Mouse (Mus musculus) cerebellum, adult 2 months (tissue): ENCODE measurements around the gene Btnl6. TPM values are rescaled to one million over a fixed set of nuclear protein-coding genes. Genes with fewer than 3 reads are reported as not detected.
"Not testable (repeated sequence)": the region's sequence is repeated elsewhere in the genome, so short reads cannot be mapped to it uniquely, and the experiment has no call there.

ENCODE experiments used
- DNase-seq, 2 experiments: peaks; one replicate each; pipeline ENCODE4 v3.0.0; 2021
- H3K27ac ChIP-seq: fragments of 200-500 bp; 2 replicates; pipeline ENCODE4 v1.5.1; 2012; ENCODE audit warnings: low read length, control low read depth, inconsistent platforms; ENCODE audit not compliant: insufficient read depth
- H3K27me3 ChIP-seq: fragments of 200-500 bp; 2 replicates; pipeline ENCODE4 v1.6.1; 2012; ENCODE audit warnings: inconsistent platforms, mild to moderate bottlenecking, low read length, moderate library complexity; ENCODE audit not compliant: control insufficient read depth, insufficient read depth
- H3K4me1 ChIP-seq: fragments of 200-500 bp; 2 replicates; pipeline ENCODE4 v1.6.1; 2011; ENCODE audit warnings: low read length; ENCODE audit not compliant: control insufficient read depth, insufficient read depth
- H3K4me3 ChIP-seq: fragments of 200-500 bp; replicated peaks from 2 replicates; pipeline ENCODE3; 2011; ENCODE audit warnings: mild to moderate bottlenecking, low read depth, low read length, control low read depth; ENCODE audit not compliant: insufficient read depth
- CTCF ChIP-seq: fragments of 200-500 bp; IDR thresholded peaks from 2 replicates; pipeline ENCODE4 v1.5.1; 2011; ENCODE audit warnings: low read depth, mild to moderate bottlenecking, control low read depth, low read length, moderate library complexity, borderline replicate concordance; ENCODE audit not compliant: insufficient read depth
- POLR2A ChIP-seq: fragments of 200-500 bp; IDR thresholded peaks from 2 replicates; pipeline ENCODE4 v1.6.1; 2011; ENCODE audit warnings: low read length, control low read depth, borderline replicate concordance; ENCODE audit not compliant: insufficient read depth
- WGBS: fragments of 180-500 bp; shearing (Covaris S2); methylation state at CpG from one replicate; pipeline ENCODE4 v1.1.7; 2018; 5-methylcytosine and 5-hydroxymethylcytosine counted together
- polyA plus RNA-seq: library from polyadenylated mRNA; depleted of rRNA; stranded (reverse); fragments of >200 nt; gene quantifications from 2 replicates; pipeline ENCODE4 v1.2.3, GENCODE M21; 2012

The Btnl6 gene
- polyA plus RNA-seq, 1 experiment = not detected

DNA sequence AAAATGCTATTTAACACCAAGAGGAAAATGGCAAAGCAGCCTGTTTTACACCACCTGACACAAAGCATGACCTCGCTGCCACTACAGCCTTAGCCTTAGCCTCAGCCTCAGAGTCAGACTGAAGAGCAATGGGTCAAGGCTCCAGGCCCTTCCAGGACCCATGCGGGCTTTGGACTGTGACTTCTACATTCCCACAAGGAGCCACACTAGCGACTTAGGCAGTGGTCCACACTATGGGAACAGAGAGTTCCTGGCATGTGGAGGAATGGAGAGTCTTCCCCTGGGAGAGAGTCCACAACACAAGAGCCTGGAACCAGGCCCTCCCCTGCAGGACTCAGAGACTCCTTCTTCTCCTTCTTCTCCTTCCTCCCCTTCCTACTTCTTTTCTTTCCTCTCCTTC is 15.5 kb upstream of the Btnl6 start:
- Histone ChIP-seq H3K4me3 (no peak overlapping the region), H3K27ac (no peak overlapping the region), H3K4me1 (no peaks in the 10 kb centered on the region), H3K27me3 (no peaks in the 10 kb centered on the region)
- WGBS = 77% methylated on average over 3 of the region's 3 CpGs
- no peak for DNase-seq
- TF ChIP-seq POLR2A = no peak
- no peak for TF ChIP-seq CTCF

DNA sequence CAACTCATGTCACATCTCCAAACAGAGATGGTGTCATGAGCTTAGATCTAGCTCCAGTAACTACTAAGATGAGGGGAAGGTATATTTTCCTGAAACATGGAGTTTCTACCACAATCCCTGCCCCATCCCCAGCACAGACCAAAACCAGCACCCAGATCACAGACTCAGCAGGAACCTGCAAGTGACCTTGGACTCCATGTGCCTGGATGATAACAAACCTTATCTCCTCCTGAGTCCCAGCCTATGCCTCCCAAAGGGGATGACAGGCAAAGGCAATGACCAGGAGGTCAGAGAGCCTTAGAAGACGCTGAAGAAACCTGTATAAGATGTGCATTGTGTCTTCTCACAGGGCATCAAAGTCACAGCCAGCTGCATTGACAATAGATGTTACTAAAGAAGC is 1.8 kb upstream of the Btnl6 start:
- no peak for DNase-seq
- Histone ChIP-seq H3K27ac (no peak overlapping the region), H3K4me1 (no peaks in the 10 kb centered on the region), H3K4me3 (no peak overlapping the region), H3K27me3 (no peaks in the 10 kb centered on the region)
- TF ChIP-seq CTCF = no peak
- TF ChIP-seq POLR2A = no peak
- 62% methylated on average over 1 of the region's 1 CpGs for WGBS

DNA sequence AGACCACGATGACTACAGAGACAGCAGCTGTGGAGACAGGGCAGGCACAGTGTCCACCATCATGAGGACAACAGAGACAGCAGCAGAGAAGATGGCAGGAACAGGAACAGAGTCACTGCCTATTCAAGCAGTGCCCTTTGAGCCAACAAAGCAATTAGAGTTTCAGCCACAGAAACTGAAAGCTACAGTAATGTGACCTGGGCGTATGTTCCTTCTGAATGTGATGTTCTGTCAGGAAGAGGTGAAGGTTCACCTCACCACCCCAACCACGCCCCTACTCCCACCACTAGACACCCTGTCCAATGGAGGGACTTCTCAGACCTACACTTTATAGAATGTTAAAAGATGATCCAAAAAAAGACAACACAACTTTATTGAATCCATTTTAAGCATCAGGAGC is 1.4 kb upstream of the Btnl6 start:
- 65% methylated on average over 3 of the region's 3 CpGs for WGBS
- not testable (repeated sequence) for H3K27me3 ChIP-seq, H3K4me1 ChIP-seq, H3K4me3 ChIP-seq, H3K27ac ChIP-seq, DNase-seq

DNA sequence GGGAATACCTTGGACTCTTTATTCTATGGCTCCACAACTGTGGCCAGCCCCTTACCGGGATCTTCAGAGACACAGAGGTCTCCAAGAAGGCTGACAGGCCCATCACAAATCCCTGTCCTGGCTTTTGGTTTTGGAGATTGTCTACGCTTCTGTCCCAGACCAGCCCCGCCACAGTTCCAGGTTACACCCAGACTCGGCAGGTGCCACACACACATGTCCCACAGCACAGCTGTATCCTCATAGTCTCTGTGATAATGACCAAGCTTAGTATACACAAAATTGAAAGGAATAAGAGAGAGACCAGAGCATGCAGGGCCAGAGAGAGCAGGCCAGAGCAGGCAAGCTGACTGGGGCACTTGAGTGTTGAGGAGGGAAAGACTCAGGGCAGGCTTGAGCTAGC is 643 bp upstream of the Btnl6 start:
- no peaks in the 10 kb centered on the region for H3K27me3 ChIP-seq
- no peak overlapping the region for H3K4me3 ChIP-seq
- WGBS = 86% methylated on average over 4 of the region's 4 CpGs
- no peak for DNase-seq
- H3K4me1 ChIP-seq = no peaks in the 10 kb centered on the region
- no peak overlapping the region for H3K27ac ChIP-seq
- TF ChIP-seq POLR2A = no peak
- TF ChIP-seq CTCF = no peak

DNA sequence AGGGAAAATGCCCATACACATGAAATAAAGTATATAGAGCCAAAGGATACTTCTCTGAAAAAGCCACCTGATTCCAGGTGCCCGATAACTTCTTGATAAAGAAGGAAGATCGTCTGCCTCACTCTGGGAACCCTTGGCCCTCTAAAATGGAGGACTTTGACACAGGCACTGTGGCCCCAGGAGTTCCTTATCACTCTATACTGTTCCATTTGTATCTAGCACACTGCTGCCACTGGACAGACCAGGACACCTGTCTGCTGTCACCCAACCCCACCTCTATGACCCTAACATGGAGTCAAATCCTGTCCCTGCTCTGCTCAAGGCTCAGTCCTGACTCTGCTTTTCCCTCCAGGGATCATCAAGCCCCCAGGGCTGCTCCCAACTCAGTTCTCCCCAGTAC is 638 bp downstream of the Btnl6 start:
- Histone ChIP-seq H3K27ac (no peak overlapping the region), H3K4me3 (no peak overlapping the region), H3K4me1 (no peaks in the 10 kb centered on the region), H3K27me3 (no peaks in the 10 kb centered on the region)
- no peak for TF ChIP-seq CTCF
- no peak for TF ChIP-seq POLR2A
- WGBS = 63% methylated on average over 2 of the region's 2 CpGs
- no peak for DNase-seq

DNA sequence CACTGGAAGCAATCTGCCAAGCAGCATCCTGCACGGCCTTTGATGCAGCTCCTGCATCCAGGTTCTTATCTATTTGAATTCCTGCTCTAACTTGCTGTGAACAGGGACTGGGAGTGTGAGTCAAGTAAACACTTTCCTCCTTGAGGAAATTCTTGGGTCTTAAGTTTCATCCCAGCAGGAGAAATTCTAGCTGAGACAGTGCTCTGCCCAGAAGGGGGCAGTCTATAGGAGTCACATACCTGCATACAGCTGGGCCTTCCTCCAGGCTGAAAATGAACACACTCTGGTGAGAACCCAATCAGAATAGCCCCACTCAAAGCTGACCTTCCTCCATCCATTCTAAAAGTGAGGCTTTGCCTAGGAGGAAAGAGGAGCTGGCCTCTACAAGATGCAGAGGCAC is 5.4 kb downstream of the Btnl6 start:
- DNase-seq, H3K27me3 ChIP-seq, H3K27ac ChIP-seq, H3K4me1 ChIP-seq, H3K4me3 ChIP-seq: not testable (repeated sequence)
- WGBS = 79% methylated on average over 1 of the region's 1 CpGs

DNA sequence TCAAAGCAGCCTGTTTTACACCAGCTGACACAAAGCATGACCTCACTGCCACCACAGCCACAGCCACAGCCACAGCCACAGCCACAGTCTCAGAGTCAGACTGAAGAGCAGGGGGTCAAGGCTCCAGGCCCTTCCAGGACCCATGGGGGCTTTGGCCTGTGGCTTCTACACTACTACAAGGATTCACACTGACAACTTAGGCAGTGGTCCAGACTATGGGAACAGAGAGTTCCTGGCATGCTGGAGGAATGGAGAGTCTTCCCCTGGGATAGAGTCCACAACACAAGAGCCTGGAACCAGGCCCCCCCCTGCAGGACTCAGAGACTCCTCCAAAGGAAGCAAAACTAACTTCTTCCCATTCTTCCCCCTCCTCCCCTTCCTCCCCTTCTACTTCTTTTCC is 9.6 kb downstream of the Btnl6 start:
- no peak overlapping the region for H3K4me3 ChIP-seq
- TF ChIP-seq CTCF (no peak), POLR2A (no peak)
- no peak overlapping the region for H3K27ac ChIP-seq
- no peaks in the 10 kb centered on the region for H3K27me3 ChIP-seq
- DNase-seq = no peak
- H3K4me1 ChIP-seq = no peaks in the 10 kb centered on the region

DNA sequence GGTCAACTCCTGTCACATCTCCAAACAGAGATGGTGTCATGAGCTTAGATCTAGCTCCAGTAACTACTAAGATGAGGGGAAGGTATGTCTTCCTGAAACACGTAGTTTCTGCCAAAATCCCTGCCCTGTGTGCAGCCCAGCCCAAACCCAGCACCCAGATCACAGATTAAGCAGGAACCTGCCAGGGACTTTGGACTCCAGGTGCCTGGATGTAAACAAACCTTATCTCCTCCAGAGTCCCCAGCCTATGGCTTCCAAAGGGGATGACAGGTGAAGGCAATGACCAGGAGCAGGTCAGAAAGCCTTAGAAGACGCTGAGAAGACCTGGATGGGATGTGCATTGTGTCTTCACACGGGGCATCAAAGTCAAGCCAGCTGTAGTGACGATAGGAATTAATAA is 19.4 kb downstream of the Btnl6 start:
- WGBS = 72% methylated on average over 4 of the region's 4 CpGs
- H3K27ac ChIP-seq = not testable (repeated sequence)

DNA sequence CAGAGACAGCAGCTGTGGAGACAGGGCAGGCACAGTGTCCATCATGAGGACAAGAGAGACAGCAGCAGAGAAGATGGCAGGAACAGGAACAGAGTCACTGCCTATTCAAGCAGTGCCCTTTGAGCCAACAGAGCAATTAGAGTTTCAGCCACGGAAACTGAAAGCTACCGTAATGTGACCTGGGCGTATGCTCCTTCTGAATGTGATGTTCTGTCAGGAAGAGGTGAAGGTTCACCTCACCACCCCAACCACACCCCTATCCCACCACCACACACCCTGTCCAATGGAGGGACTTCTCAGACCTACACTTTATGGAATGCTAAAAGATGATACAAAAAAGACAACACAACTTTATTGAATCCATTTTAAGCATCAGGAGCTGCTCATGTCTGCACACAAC is 19.8 kb downstream of the Btnl6 start:
- H3K27ac ChIP-seq, H3K4me1 ChIP-seq, H3K27me3 ChIP-seq, DNase-seq, H3K4me3 ChIP-seq: not testable (repeated sequence)
- 77% methylated on average over 3 of the region's 3 CpGs for WGBS

More for the DNA sequence above, 19.4 kb downstream of the Btnl6 start:
- not testable (repeated sequence) for H3K27me3 ChIP-seq, DNase-seq, H3K4me1 ChIP-seq, H3K4me3 ChIP-seq
